Mouse (Mus musculus) midbrain, embryonic 16.5 days (tissue): ENCODE results near the gene Glrp1. TPM values are rescaled to one million over a fixed set of nuclear protein-coding genes. Genes with fewer than 3 reads are reported as not detected.

ENCODE experiments used
- ATAC-seq: fragments of 200-750 bp; cut with Nextera tagmentation; 2 replicates; pipeline ENCODE4 v1.8.0; 2017; ENCODE audit warnings: moderate TSS enrichment
- H3K27ac ChIP-seq: fragments of 300-500 bp; sonication (generic); 2 replicates; pipeline ENCODE4 v1.5.1; 2014; ENCODE audit warnings: mild to moderate bottlenecking, low read length, mixed read lengths
- H3K27me3 ChIP-seq: fragments of 300-500 bp; sonication (generic); 2 replicates; pipeline ENCODE4 v1.6.1; 2014; ENCODE audit warnings: low read depth, low read length, mixed read lengths; ENCODE audit not compliant: control insufficient read depth, insufficient read depth
- H3K36me3 ChIP-seq: fragments of 300-500 bp; sonication (generic); 2 replicates; pipeline ENCODE4 v1.6.1; 2014; ENCODE audit warnings: mild to moderate bottlenecking, low read length, moderate library complexity, mixed read lengths; ENCODE audit not compliant: control insufficient read depth, insufficient read depth
- H3K4me1 ChIP-seq: fragments of 300-500 bp; sonication (generic); 2 replicates; pipeline ENCODE4 v1.6.1; 2014; ENCODE audit warnings: mild to moderate bottlenecking, low read length, mixed read lengths; ENCODE audit not compliant: control insufficient read depth, insufficient read depth
- H3K4me2 ChIP-seq: fragments of 300-500 bp; sonication (generic); 2 replicates; pipeline ENCODE4 v1.6.1; 2014; ENCODE audit warnings: mild to moderate bottlenecking, low read length, mixed read lengths
- H3K4me3 ChIP-seq: fragments of 300-500 bp; sonication (generic); 2 replicates; pipeline ENCODE4 v1.5.1; 2014; ENCODE audit warnings: low read depth, mild to moderate bottlenecking, low read length, moderate library complexity, mixed read lengths
- H3K9ac ChIP-seq: fragments of 300-500 bp; sonication (generic); 2 replicates; pipeline ENCODE4 v1.6.1; 2014; ENCODE audit warnings: low read depth, low read length, mixed read lengths
- H3K9me3 ChIP-seq: fragments of 300-500 bp; sonication (generic); replicated peaks from 2 replicates; pipeline ENCODE4 v1.6.1; 2014; ENCODE audit warnings: mild to moderate bottlenecking, low read length, mixed read lengths; ENCODE audit not compliant: control insufficient read depth, poor library complexity, severe bottlenecking
- WGBS: fragments of 180-500 bp; shearing (Covaris S2); extraction: QIAGEN DNeasy Blood & Tissue Kit; methylation state at CpG from one replicate; pipeline ENCODE4 v1.1.7; 2014; 5-methylcytosine and 5-hydroxymethylcytosine counted together
- polyA plus RNA-seq: library from polyadenylated mRNA; unstranded; fragments of >200 nt; fragmentation: Nextera tagmentation; extraction: Ambion mirVana; gene quantifications from 2 replicates; pipeline ENCODE4 v1.2.1, GENCODE M21; 2015

The Glrp1 gene
- polyA plus RNA-seq, 1 experiment from 2014 or later, result not detected

- Histone ChIP-seq H3K4me2 (no peak overlapping the region), H3K27me3 (no peaks in the 10 kb centered on the region), H3K9ac (no peak overlapping the region), H3K27ac (no peak overlapping the region), H3K4me3 (no peak overlapping the region), H3K4me1 (peaks cover 2% of the 10 kb centered on the region; the same call in 1 of the 2 replicates), H3K9me3 (no peaks in the 10 kb centered on the region), H3K36me3 (no peaks in the 10 kb centered on the region)
- 80% methylated on average over 7 of the region's 7 CpGs for WGBS
- ATAC-seq, result no peak
Observed at GRCm38 (mm10) chr1:88539256-88539655, 29.4 kb upstream of the Glrp1 start.

GRCm38 (mm10) chr1:88536308-88536707 is 26.4 kb upstream of the Glrp1 start:
- no peak for ATAC-seq
- Histone ChIP-seq H3K27me3 (no peaks in the 10 kb centered on the region), H3K27ac (no peak overlapping the region), H3K4me2 (no peak overlapping the region), H3K36me3 (no peaks in the 10 kb centered on the region), H3K4me3 (no peak overlapping the region), H3K4me1 (peaks cover 2% of the 10 kb centered on the region; the same call in 1 of the 2 replicates), H3K9ac (no peak overlapping the region), H3K9me3 (no peaks in the 10 kb centered on the region)
- WGBS, result 87% methylated on average over 1 of the region's 1 CpGs

DNA sequence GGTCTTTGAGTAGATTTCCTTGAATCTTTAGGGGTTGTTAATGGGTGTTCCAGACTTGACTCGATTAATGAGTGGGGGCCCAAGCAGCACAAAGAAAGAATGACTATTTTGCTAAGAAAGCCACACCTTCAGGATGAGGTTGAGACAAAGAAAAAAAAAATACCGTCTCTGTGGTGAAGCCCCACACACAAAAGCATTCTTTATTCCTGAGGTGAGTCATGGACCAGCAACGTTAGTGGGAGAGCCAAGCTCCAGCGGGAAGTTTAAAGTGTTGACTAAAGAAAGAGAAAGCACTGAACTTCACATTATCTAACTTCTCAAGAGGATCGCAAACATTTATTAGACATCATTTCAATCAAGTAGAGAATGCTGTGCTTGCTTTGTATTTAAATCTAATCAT is 24.2 kb upstream of the Glrp1 start:
- Histone ChIP-seq H3K36me3 (no peaks in the 10 kb centered on the region), H3K9ac (no peak overlapping the region), H3K4me2 (no peak overlapping the region), H3K4me3 (no peak overlapping the region), H3K27ac (no peak overlapping the region), H3K4me1 (no peaks in the 10 kb centered on the region), H3K27me3 (no peaks in the 10 kb centered on the region), H3K9me3 (no peaks in the 10 kb centered on the region)
- 74% methylated on average over 5 of the region's 5 CpGs for WGBS
- no peak for ATAC-seq

- H3K27me3 ChIP-seq, result no peaks in the 10 kb centered on the region
- no peak for ATAC-seq
- H3K4me1 ChIP-seq, result no peaks in the 10 kb centered on the region
- 43% methylated on average over 6 of the region's 6 CpGs for WGBS
- H3K36me3 ChIP-seq, result no peaks in the 10 kb centered on the region
- H3K9ac ChIP-seq, result no peak overlapping the region
- no peak overlapping the region for H3K4me3 ChIP-seq
- H3K9me3 ChIP-seq, result no peaks in the 10 kb centered on the region
- H3K27ac ChIP-seq, result no peak overlapping the region
- no peak overlapping the region for H3K4me2 ChIP-seq
Observed at GRCm38 (mm10) chr1:88526161-88526560, 16.3 kb upstream of the Glrp1 start.

DNA sequence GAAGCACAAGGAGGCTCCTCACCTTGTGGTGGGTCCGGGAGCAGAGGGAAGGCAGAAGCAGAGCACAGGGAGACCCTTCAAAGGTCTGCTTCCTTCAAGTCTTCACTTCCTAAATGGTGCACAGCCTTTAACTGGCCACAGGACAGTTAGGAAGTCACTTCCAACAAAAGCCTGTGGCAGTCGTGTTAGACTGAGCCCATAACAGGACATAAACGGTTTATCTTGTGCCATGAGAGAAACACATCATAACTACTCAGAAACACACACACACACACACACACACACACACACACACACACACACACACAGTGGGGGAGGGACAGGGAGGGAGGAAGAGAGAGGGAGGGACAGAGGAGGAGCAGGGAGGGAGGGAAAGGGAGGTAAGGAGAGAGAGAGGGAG is 15.8 kb upstream of the Glrp1 start:
- H3K27ac ChIP-seq, result no peak overlapping the region
- 70% methylated on average over 3 of the region's 3 CpGs for WGBS
- H3K4me2 ChIP-seq, result no peak overlapping the region
- H3K9ac ChIP-seq, result no peak overlapping the region
- no peaks in the 10 kb centered on the region for H3K4me1 ChIP-seq
- H3K4me3 ChIP-seq, result no peak overlapping the region
- H3K27me3 ChIP-seq, result no peaks in the 10 kb centered on the region
- no peaks in the 10 kb centered on the region for H3K36me3 ChIP-seq
- ATAC-seq, result no peak
- H3K9me3 ChIP-seq, result no peaks in the 10 kb centered on the region

- Histone ChIP-seq H3K36me3 (no peaks in the 10 kb centered on the region), H3K27ac (no peak overlapping the region), H3K4me2 (no peak overlapping the region), H3K4me3 (no peak overlapping the region), H3K9me3 (no peaks in the 10 kb centered on the region), H3K27me3 (no peaks in the 10 kb centered on the region), H3K9ac (no peak overlapping the region), H3K4me1 (no peaks in the 10 kb centered on the region; the same call in 1 of the 2 replicates)
- 60% methylated on average over 11 of the region's 11 CpGs for WGBS
- ATAC-seq, result no peak; the same call in 1 of the 2 replicates
Observed at GRCm38 (mm10) chr1:88521170-88521747, 11.4 kb upstream of the Glrp1 start.

- Histone ChIP-seq H3K27ac (no peak overlapping the region), H3K4me1 (0 out of 2 replicates have a peak, but pooled peaks cover 2% of the 10 kb centered on the region), H3K4me3 (no peak overlapping the region), H3K27me3 (no peaks in the 10 kb centered on the region), H3K9ac (no peak overlapping the region), H3K9me3 (no peaks in the 10 kb centered on the region), H3K36me3 (no peaks in the 10 kb centered on the region), H3K4me2 (no peak overlapping the region)
- WGBS, result 73% methylated on average over 5 of the region's 5 CpGs
- no peak for ATAC-seq
Observed at GRCm38 (mm10) chr1:88513613-88514012, 3.7 kb upstream of the Glrp1 start.

DNA sequence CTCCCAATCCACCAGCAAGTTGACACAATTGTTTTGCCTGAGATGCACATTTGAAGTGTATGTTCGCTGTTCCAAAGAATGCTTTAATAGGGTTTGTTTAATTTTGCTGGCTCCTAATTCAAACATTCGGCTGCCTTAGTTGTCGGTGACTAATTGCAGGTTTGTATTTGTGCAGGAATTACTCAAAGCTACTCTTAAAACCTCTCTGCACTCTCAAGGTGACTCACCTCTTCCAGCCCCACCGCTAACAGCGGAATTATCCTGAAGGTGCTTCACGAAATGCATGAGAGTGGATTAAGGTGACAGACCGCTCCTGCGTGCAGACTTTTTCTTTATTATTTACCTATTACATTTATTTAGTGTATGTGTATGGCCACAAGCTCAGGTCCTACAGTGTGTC is 2.0 kb downstream of the Glrp1 start:
- no peak overlapping the region for H3K4me2 ChIP-seq
- H3K36me3 ChIP-seq, result no peaks in the 10 kb centered on the region
- 82% methylated on average over 8 of the region's 8 CpGs for WGBS
- H3K27ac ChIP-seq, result no peak overlapping the region
- H3K27me3 ChIP-seq, result no peaks in the 10 kb centered on the region
- ATAC-seq, result no peak
- H3K4me3 ChIP-seq, result no peak overlapping the region
- H3K9ac ChIP-seq, result no peak overlapping the region
- H3K9me3 ChIP-seq, result no peaks in the 10 kb centered on the region
- peaks cover 20% of the 10 kb centered on the region for H3K4me1 ChIP-seq

- H3K36me3 ChIP-seq, result no peaks in the 10 kb centered on the region
- peaks cover 20% of the 10 kb centered on the region for H3K4me1 ChIP-seq
- no peak overlapping the region for H3K9ac ChIP-seq
- no peaks in the 10 kb centered on the region for H3K27me3 ChIP-seq
- no peak overlapping the region for H3K4me3 ChIP-seq
- no peak overlapping the region for H3K4me2 ChIP-seq
- no peak overlapping the region for H3K27ac ChIP-seq
- no peak for ATAC-seq
- 77% methylated on average over 5 of the region's 5 CpGs for WGBS
- no peaks in the 10 kb centered on the region for H3K9me3 ChIP-seq
Observed at GRCm38 (mm10) chr1:88507214-88507613, 2.7 kb downstream of the Glrp1 start.
